Mouse (Mus musculus) ES-Bruce4 (cell line): ENCODE measurements around the gene Sspo. TPM values are rescaled to one million over a fixed set of nuclear protein-coding genes. Genes with fewer than 3 reads are reported as not detected.

Experiments used
- H3K27ac ChIP-seq: 2 replicates; pipeline ENCODE4 v1.5.1; 2012; ENCODE audit warnings: low read length, inconsistent platforms; ENCODE audit not compliant: insufficient read depth
- H3K27me3 ChIP-seq: 2 replicates; pipeline ENCODE4 v1.6.1; 2012; ENCODE audit warnings: mild to moderate bottlenecking, low read length, inconsistent platforms; ENCODE audit not compliant: control insufficient read depth, poor library complexity, insufficient read depth, severe bottlenecking
- H3K36me3 ChIP-seq: 2 replicates; pipeline ENCODE4 v1.6.1; 2012; ENCODE audit warnings: inconsistent platforms, mild to moderate bottlenecking, low read length, moderate library complexity; ENCODE audit not compliant: control insufficient read depth, poor library complexity, insufficient read depth, severe bottlenecking
- H3K4me1 ChIP-seq: one replicate; pipeline ENCODE4 v1.8.1; 2011; ENCODE audit warnings: low read length; ENCODE audit not compliant: control insufficient read depth, insufficient read depth
- H3K4me3 ChIP-seq: 2 replicates; pipeline ENCODE4 v1.5.1; 2011; ENCODE audit warnings: low read depth, mild to moderate bottlenecking, low read length
- H3K9ac ChIP-seq: 2 replicates; pipeline ENCODE4 v1.6.1; 2012; ENCODE audit warnings: low read depth, mild to moderate bottlenecking, inconsistent platforms; ENCODE audit not compliant: poor library complexity, severe bottlenecking
- H3K9me3 ChIP-seq: replicated peaks from 2 replicates; pipeline ENCODE4 v1.6.1; 2012; ENCODE audit warnings: mild to moderate bottlenecking, low read length, inconsistent platforms; ENCODE audit not compliant: control insufficient read depth, poor library complexity, insufficient read depth, severe bottlenecking
- CTCF ChIP-seq: IDR thresholded peaks from one replicate; pipeline ENCODE4 v1.8.1; 2011; ENCODE audit warnings: low read depth, low read length
- EP300 ChIP-seq: IDR thresholded peaks from 2 replicates; pipeline ENCODE4 v1.6.1; 2011; ENCODE audit warnings: low read depth, low read length; ENCODE audit not compliant: insufficient read depth
- POLR2A ChIP-seq: IDR thresholded peaks from one replicate; pipeline ENCODE4 v1.8.1; 2011; ENCODE audit warnings: low read length; ENCODE audit not compliant: insufficient read depth
- polyA plus RNA-seq: library from polyadenylated mRNA; stranded (reverse); fragments of >200 nt; gene quantifications from 2 replicates; pipeline ENCODE4 v1.2.4, GENCODE M21; 2011; ENCODE audit warnings: low read depth; ENCODE audit not compliant: missing spikeins, insufficient read depth, insufficient read length

Gene Sspo
- polyA plus RNA-seq, 1 experiment: 0.19 TPM

DNA sequence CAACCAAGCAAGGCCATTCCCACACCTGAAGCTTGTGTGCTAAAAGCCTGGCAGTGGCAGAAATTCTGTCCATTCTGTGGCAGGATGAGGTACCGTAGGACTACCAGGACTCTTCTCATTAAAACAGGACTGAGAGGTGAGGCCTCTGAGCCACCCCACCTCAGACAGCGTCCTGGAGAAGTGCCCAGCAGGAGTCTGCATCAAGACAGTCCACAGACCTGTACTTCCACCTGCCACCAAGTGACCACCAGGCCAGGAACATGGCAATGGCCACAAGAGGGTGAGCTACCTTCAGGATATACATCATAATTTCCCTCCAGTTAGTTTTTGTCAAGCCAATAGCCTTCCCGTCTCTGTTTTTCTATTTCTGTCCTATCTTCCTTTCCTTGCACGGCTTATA is 35.9 kb upstream of the Sspo start:
- peaks cover 30% of the 10 kb centered on the region for H3K36me3 ChIP-seq
- H3K27me3 ChIP-seq: no peaks in the 10 kb centered on the region
- TF ChIP-seq CTCF: no peak
- TF ChIP-seq POLR2A: no peak
- TF ChIP-seq EP300: no peak
- H3K27ac ChIP-seq: no peak overlapping the region
- no peak overlapping the region for H3K4me3 ChIP-seq
- no peaks in the 10 kb centered on the region for H3K4me1 ChIP-seq
- no peaks in the 10 kb centered on the region for H3K9me3 ChIP-seq
- H3K9ac ChIP-seq: no peak overlapping the region

DNA sequence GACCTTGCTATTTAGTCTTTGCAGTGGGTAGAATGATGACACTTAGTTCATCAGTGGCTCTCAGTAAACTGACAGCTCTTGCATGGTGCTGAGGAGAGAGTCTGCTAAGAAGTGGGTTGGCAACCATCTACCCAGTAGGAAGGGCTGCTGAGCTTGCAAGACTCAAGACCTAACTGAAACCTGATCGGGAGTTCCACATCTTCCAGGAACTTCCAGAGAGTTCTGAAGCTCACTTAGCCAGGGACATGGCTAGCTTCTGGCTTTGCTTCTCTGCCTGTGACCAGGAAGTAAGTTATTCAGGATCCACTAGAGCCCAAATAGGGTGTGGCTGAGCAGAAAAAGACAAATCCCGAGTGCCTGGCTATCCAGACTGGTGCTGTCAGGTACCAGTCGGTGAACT is 35.4 kb upstream of the Sspo start:
- Histone ChIP-seq H3K36me3 (peaks cover 30% of the 10 kb centered on the region), H3K9me3 (no peaks in the 10 kb centered on the region), H3K27ac (no peak overlapping the region), H3K4me1 (no peaks in the 10 kb centered on the region), H3K9ac (no peak overlapping the region), H3K27me3 (no peaks in the 10 kb centered on the region), H3K4me3 (no peak overlapping the region)
- TF ChIP-seq POLR2A (no peak), CTCF (no peak), EP300 (no peak)

DNA sequence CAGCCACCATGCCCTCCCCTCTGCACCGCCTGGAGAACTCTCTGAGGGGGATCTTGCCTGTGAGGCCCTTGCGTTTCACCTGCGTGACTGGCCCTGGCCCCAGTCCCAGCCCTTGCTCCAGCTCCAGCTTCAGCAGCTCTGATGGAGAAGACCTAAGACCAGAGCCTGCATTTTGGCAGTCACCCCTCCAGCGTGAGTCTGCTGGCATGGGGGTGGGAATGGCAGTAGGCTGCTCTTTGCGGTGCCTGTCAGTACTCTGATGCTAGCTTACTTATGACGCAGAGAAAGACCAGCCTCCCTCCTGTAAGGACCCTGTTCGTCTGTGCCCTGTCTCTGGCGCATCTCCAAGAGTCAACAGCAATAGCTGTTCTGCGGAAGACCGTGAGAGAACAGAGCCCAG is 34.9 kb upstream of the Sspo start:
- Histone ChIP-seq H3K4me3 (no peak overlapping the region), H3K9me3 (no peaks in the 10 kb centered on the region), H3K9ac (no peak overlapping the region), H3K27ac (no peak overlapping the region), H3K27me3 (no peaks in the 10 kb centered on the region), H3K4me1 (no peaks in the 10 kb centered on the region), H3K36me3 (peaks cover 30% of the 10 kb centered on the region)
- TF ChIP-seq CTCF (no peak), EP300 (no peak), POLR2A (no peak)

DNA sequence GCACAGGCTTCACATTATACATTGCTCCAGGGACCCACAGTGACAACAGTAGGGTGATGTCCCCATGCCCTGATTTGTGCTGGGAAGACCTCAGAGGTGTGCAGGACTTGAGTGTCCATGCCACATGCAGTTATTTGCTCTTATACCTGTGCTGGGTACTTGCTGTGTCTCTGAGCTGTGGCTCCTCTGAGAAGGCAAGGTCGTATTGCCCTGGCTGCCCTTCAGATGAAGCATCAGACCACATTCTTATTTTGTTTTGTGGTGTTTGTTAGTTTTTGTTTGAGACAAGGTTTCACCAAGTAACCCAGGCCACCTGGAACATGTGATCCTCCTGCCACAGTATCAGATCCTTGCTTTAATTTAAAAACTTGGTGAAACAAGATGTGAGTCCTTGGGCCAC is 33.1 kb upstream of the Sspo start:
- Histone ChIP-seq H3K27ac (no peak overlapping the region), H3K9me3 (no peaks in the 10 kb centered on the region), H3K36me3 (peaks cover 22% of the 10 kb centered on the region), H3K4me3 (no peak overlapping the region), H3K9ac (no peak overlapping the region), H3K27me3 (no peaks in the 10 kb centered on the region), H3K4me1 (no peaks in the 10 kb centered on the region)
- TF ChIP-seq CTCF (no peak), EP300 (no peak), POLR2A (no peak)

DNA sequence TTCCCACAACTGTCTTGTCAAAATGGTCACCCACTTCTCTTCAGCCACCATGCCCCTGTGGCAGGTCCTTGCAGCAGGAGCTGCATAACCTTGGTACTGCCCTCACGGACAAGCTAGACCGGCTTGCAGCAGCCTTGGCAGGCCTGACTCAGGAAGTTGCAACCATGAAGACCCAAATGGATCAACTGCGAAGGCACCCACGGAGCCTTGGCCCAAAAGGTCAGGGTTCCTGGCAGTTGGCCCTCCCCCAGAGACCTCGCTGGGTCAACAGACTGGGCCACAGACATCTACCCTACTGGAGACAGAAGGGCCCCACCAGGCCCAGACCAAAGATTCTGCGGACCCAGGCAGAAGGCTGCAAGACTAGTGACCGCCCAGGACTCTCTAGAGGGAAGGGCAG is 32.4 kb upstream of the Sspo start:
- no peaks in the 10 kb centered on the region for H3K27me3 ChIP-seq
- H3K27ac ChIP-seq: no peak overlapping the region
- no peaks in the 10 kb centered on the region for H3K9me3 ChIP-seq
- H3K9ac ChIP-seq: no peak overlapping the region
- no peaks in the 10 kb centered on the region for H3K4me1 ChIP-seq
- H3K4me3 ChIP-seq: no peak overlapping the region
- no peak for TF ChIP-seq CTCF
- TF ChIP-seq POLR2A: no peak
- TF ChIP-seq EP300: no peak
- peaks cover 19% of the 10 kb centered on the region for H3K36me3 ChIP-seq

DNA sequence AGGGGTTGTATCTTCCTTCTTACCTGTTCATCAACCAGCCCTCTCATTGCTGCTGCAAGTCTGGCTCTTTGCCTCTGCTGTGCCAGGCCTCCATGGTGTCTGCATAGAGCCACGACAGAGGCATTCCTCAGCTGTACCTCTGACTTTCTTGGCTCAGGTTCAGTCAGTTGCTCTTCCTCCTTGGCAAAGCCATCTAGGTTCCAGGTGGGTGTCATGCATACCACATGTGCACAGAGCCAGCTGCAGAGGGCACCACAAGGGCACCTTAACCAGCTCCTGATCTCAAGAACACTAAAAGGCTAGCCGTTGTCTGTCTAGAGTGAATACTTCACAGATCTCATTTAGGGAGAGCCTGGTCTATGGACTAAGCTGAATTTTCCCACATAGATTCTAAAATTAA is 31.5 kb upstream of the Sspo start:
- no peaks in the 10 kb centered on the region for H3K27me3 ChIP-seq
- H3K36me3 ChIP-seq: peaks cover 17% of the 10 kb centered on the region
- H3K27ac ChIP-seq: no peak overlapping the region
- H3K9ac ChIP-seq: no peak overlapping the region
- H3K4me1 ChIP-seq: no peaks in the 10 kb centered on the region
- TF ChIP-seq CTCF: no peak
- no peak for TF ChIP-seq POLR2A
- no peak for TF ChIP-seq EP300
- H3K9me3 ChIP-seq: no peaks in the 10 kb centered on the region
- H3K4me3 ChIP-seq: no peak overlapping the region
